Mouse (Mus musculus) G1E (cell line): Measurements from ENCODE around the gene Kif1b.

Experiments
- CTCF ChIP-seq: IDR thresholded peaks from 2 replicates; pipeline ENCODE4 v1.5.1; 2012; ENCODE audit warnings: low read depth, low read length, inconsistent platforms, mixed read lengths
- GATA1 ChIP-seq: IDR thresholded peaks from 2 replicates; pipeline ENCODE4 v1.6.1; 2012; ENCODE audit warnings: borderline replicate concordance, low read length, inconsistent platforms, mixed read lengths
- GATA2 ChIP-seq: IDR thresholded peaks from 2 replicates; pipeline ENCODE4 v1.6.1; 2012; ENCODE audit warnings: low read depth, low read length, inconsistent platforms, borderline replicate concordance
- POLR2AphosphoS5 ChIP-seq: IDR thresholded peaks from 2 replicates; pipeline ENCODE4 v1.6.1; 2012; ENCODE audit warnings: low read depth, low read length, inconsistent platforms; ENCODE audit not compliant: insufficient replicate concordance
- TAL1 ChIP-seq: conservative IDR thresholded peaks from 2 replicates; pipeline ENCODE4 v1.6.1; 2012; ENCODE audit warnings: low read depth, low read length, inconsistent platforms, mixed read lengths

GRCm38 (mm10) chr4:149325411-149326162, 18.1 kb upstream of the Kif1b start:
- TF ChIP-seq CTCF: no peak
- TF ChIP-seq POLR2AphosphoS5: no peak
- no peak for TF ChIP-seq GATA1
- no peak for TF ChIP-seq GATA2
- no peak for TF ChIP-seq TAL1
